Mouse (Mus musculus): ENCODE measurements at regions not wholly inside any gene's neighbourhood (a gene's known extent, or its start where the extent isn't known, plus 50 kb on each side); places are given as distances from the start of the nearest gene placed in this dataset.

GRCm38 (mm10) chr4:30776816-30777442 is 1187.0 kb upstream of the Map3k7 start:
- no peak for DNase-seq

GRCm38 (mm10) chr4:30781649-30782048 is 1182.2 kb upstream of the Map3k7 start:
- no peak for DNase-seq

GRCm38 (mm10) chr4:30789976-30790657 is 1173.8 kb upstream of the Map3k7 start:
- no peak for DNase-seq

- no peak for DNase-seq
Observed at GRCm38 (mm10) chr4:30809798-30810197, 1154.1 kb upstream of the Map3k7 start.

- DNase-seq: no peak
Observed at GRCm38 (mm10) chr4:30855361-30856056, 1108.4 kb upstream of the Map3k7 start.

- no peak for DNase-seq
Observed at GRCm38 (mm10) chr4:30904966-30905365, 1058.9 kb upstream of the Map3k7 start.

- DNase-seq: no peak
Observed at GRCm38 (mm10) chr4:30922944-30923343, 1041.0 kb upstream of the Map3k7 start.

GRCm38 (mm10) chr4:30932358-30932757 is 1031.5 kb upstream of the Map3k7 start:
- no peak for DNase-seq

GRCm38 (mm10) chr4:30933030-30933987 is 1030.6 kb upstream of the Map3k7 start:
- DNase-seq: no peak

GRCm38 (mm10) chr4:30983611-30984010 is 980.3 kb upstream of the Map3k7 start:
- no peak for DNase-seq

GRCm38 (mm10) chr4:31012006-31012405 is 951.9 kb upstream of the Map3k7 start:
- no peak for DNase-seq

GRCm38 (mm10) chr4:31052077-31052677 is 911.7 kb upstream of the Map3k7 start:
- no peak for DNase-seq

GRCm38 (mm10) chr4:31076236-31076635 is 887.7 kb upstream of the Map3k7 start:
- DNase-seq: no peak

GRCm38 (mm10) chr4:31121586-31121985 is 842.3 kb upstream of the Map3k7 start:
- DNase-seq: no peak

- no peak for DNase-seq
Observed at GRCm38 (mm10) chr4:31143166-31143565, 820.7 kb upstream of the Map3k7 start.

GRCm38 (mm10) chr4:31167431-31167830 is 796.5 kb upstream of the Map3k7 start:
- no peak for DNase-seq

GRCm38 (mm10) chr4:31168357-31168756 is 795.5 kb upstream of the Map3k7 start:
- no peak for DNase-seq

- no peak for DNase-seq
Observed at GRCm38 (mm10) chr4:31171190-31171589, 792.7 kb upstream of the Map3k7 start.

- no peak for DNase-seq
Observed at GRCm38 (mm10) chr4:31197852-31198251, 766.0 kb upstream of the Map3k7 start.

- DNase-seq: no peak
Observed at GRCm38 (mm10) chr4:31203286-31203685, 760.6 kb upstream of the Map3k7 start.

- no peak for DNase-seq
Observed at GRCm38 (mm10) chr4:31205332-31205970, 758.4 kb upstream of the Map3k7 start.

- no peak for DNase-seq
Observed at GRCm38 (mm10) chr4:31225741-31226140, 738.2 kb upstream of the Map3k7 start.
